Mouse (Mus musculus) gastrocnemius, postnatal 4 days (tissue): ENCODE data around the gene Olfr993. TPM values are rescaled to one million over a fixed set of nuclear protein-coding genes. Genes with fewer than 3 reads are reported as not detected.

ENCODE experiments used
- DNase-seq, 2 experiments: peaks; one replicate each; pipeline ENCODE4 v3.0.0; 2021 to 2022; ENCODE audit warnings: low spot score in 2 of 2, mixed read lengths in 2 of 2
- long read RNA-seq, 2 experiments: library from polyadenylated mRNA; stranded (forward); transcript quantifications; one replicate each; pipeline ENCODE4 v2.0.0; 2021
- total RNA-seq, 2 experiments: library from RNA; stranded (reverse); gene quantifications; 2 replicates each; pipeline ENCODE4 v1.2.3; 2021

Olfr993 gene
- total RNA-seq: not detected
- long read RNA-seq, experiment 1: 0 reads
- long read RNA-seq, experiment 2: 0 reads

GRCm38 (mm10) chr2:85414777-85415176, at the start of gene Olfr993:
Gene Olfr993 (minus strand): TSS chr2:85414877.
- no peak for DNase-seq

- DNase-seq: no peak
These were observed 28.9 kb upstream of the Olfr993 start, which contains the start of gene Olfr995 for GRCm38 (mm10) chr2:85443539-85443938. Gene Olfr995 (minus strand): TSS chr2:85443639.

GRCm38 (mm10) chr2:85442546-85442945, 27.9 kb upstream of the Olfr993 start:
- no peak for DNase-seq

- DNase-seq: no peak
These were observed 21.7 kb upstream of the Olfr993 start, which contains the start of gene Olfr994 for GRCm38 (mm10) chr2:85436351-85436750. Gene Olfr994 (minus strand): TSS chr2:85436451.

- no peak for DNase-seq
These were observed 11.2 kb upstream of the Olfr993 start for GRCm38 (mm10) chr2:85425893-85426292.

GRCm38 (mm10) chr2:85409369-85409768, 5.3 kb downstream of the Olfr993 start, which contains the start of gene Olfr992:
Gene Olfr992 (minus strand): TSS chr2:85409469.
- DNase-seq: no peak

Other genes starting within 250 kb of the Olfr993 start
- 1 to 10 TPM; 3.0 to 4.7 TPM for gene Lrrc55, start 217.7 kb downstream of the Olfr993 start, total RNA-seq
- gene Olfr987, start 75.6 kb downstream of the Olfr993 start, total RNA-seq: not detected
- not detected for gene Olfr988, start 51.6 kb downstream of the Olfr993 start, total RNA-seq
- not detected for gene Olfr992, start 5.4 kb downstream of the Olfr993 start, total RNA-seq
- not detected for gene Olfr994, start 21.6 kb upstream of the Olfr993 start, total RNA-seq
- not detected for gene Olfr995, start 28.8 kb upstream of the Olfr993 start, total RNA-seq
- under 1 TPM; 0.18 to 0.34 TPM for gene 4833423E24Rik, start 104.1 kb upstream of the Olfr993 start, total RNA-seq
- gene Olfr996, start 164.3 kb upstream of the Olfr993 start, total RNA-seq: not detected
- gene Olfr998, start 174.1 kb upstream of the Olfr993 start, total RNA-seq: not detected
- gene Olfr1000, start 197.0 kb upstream of the Olfr993 start, total RNA-seq: not detected
- not detected for gene Olfr1002, start 235.8 kb upstream of the Olfr993 start, total RNA-seq
- gene Olfr154, start 249.6 kb upstream of the Olfr993 start, total RNA-seq: not detected